Mouse (Mus musculus): ENCODE results near the gene Gm5129. TPM values are rescaled to one million over a fixed set of nuclear protein-coding genes. Genes with fewer than 3 reads are reported as not detected.

Gene Gm5129
- polyA plus RNA-seq, 1 experiment from 2014 or later: not detected

GRCm38 (mm10) chr5:29770935-29771334, 35.2 kb upstream of the Gm5129 start:
- WGBS: 77% methylated on average over 1 of the region's 1 CpGs
- DNase-seq (ENCODE audit: low spot score) (no peak), ATAC-seq (ENCODE audit: low FRiP score) (no peak)

GRCm38 (mm10) chr5:29759318-29759717, 23.6 kb upstream of the Gm5129 start:
- H3K27me3 ChIP-seq (ENCODE audit: control insufficient read depth, insufficient read depth, low read length): no peaks in the 10 kb centered on the region
- H3K4me1 ChIP-seq (replicated peaks; ENCODE audit: control insufficient read depth, insufficient read depth, low read length): no peaks in the 10 kb centered on the region
- H3K27ac ChIP-seq: no peak overlapping the region
- DNase-seq (ENCODE audit: low spot score) (no peak), ATAC-seq (ENCODE audit: low FRiP score) (no peak)
- no peaks in the 10 kb centered on the region for H3K9me3 ChIP-seq (ENCODE audit: control insufficient read depth, low read length)
- H3K4me3 ChIP-seq (replicated peaks; ENCODE audit: low read length): no peak overlapping the region
- no peak overlapping the region for H3K9ac ChIP-seq
- peaks cover 87% of the 10 kb centered on the region for H3K36me3 ChIP-seq (replicated peaks; ENCODE audit: control insufficient read depth, insufficient read depth)
- no peak overlapping the region for H3K4me2 ChIP-seq (replicated peaks)
- 90% methylated on average over 5 of the region's 5 CpGs for WGBS

More at GRCm38 (mm10) chr5:29770935-29771334, 35.2 kb upstream of the Gm5129 start:
- Histone ChIP-seq H3K27me3 (ENCODE audit: control insufficient read depth, insufficient read depth, low read length) (no peaks in the 10 kb centered on the region), H3K4me3 (replicated peaks; ENCODE audit: low read length) (no peak overlapping the region), H3K27ac (no peak overlapping the region), H3K36me3 (replicated peaks; ENCODE audit: control insufficient read depth, insufficient read depth) (peaks cover 46% of the 10 kb centered on the region), H3K4me1 (replicated peaks; ENCODE audit: control insufficient read depth, insufficient read depth, low read length) (no peaks in the 10 kb centered on the region), H3K9me3 (ENCODE audit: control insufficient read depth, low read length) (no peaks in the 10 kb centered on the region), H3K4me2 (replicated peaks) (no peak overlapping the region), H3K9ac (no peak overlapping the region)

- H3K9ac ChIP-seq: no peak overlapping the region
- H3K36me3 ChIP-seq (replicated peaks; ENCODE audit: control insufficient read depth, insufficient read depth): peaks cover 78% of the 10 kb centered on the region
- DNase-seq (ENCODE audit: low spot score): no peak
- H3K9me3 ChIP-seq (ENCODE audit: control insufficient read depth, low read length): no peaks in the 10 kb centered on the region
- no peak for ATAC-seq (ENCODE audit: low FRiP score)
- no peak overlapping the region for H3K27ac ChIP-seq
- H3K4me1 ChIP-seq (replicated peaks; ENCODE audit: control insufficient read depth, insufficient read depth, low read length): no peaks in the 10 kb centered on the region
- no peak overlapping the region for H3K4me3 ChIP-seq (replicated peaks; ENCODE audit: low read length)
- H3K4me2 ChIP-seq (replicated peaks): no peak overlapping the region
- H3K27me3 ChIP-seq (ENCODE audit: control insufficient read depth, insufficient read depth, low read length): no peaks in the 10 kb centered on the region
Measured at GRCm38 (mm10) chr5:29752894-29753293, 17.2 kb upstream of the Gm5129 start.

- H3K36me3 ChIP-seq (replicated peaks; ENCODE audit: control insufficient read depth, insufficient read depth): peaks cover 62% of the 10 kb centered on the region
- H3K4me1 ChIP-seq (replicated peaks; ENCODE audit: control insufficient read depth, insufficient read depth, low read length): no peaks in the 10 kb centered on the region
- H3K4me2 ChIP-seq (replicated peaks): no peak overlapping the region
- DNase-seq (ENCODE audit: low spot score) (no peak), ATAC-seq (ENCODE audit: low FRiP score) (no peak)
- H3K9me3 ChIP-seq (ENCODE audit: control insufficient read depth, low read length): no peaks in the 10 kb centered on the region
- H3K27ac ChIP-seq: no peak overlapping the region
- no peaks in the 10 kb centered on the region for H3K27me3 ChIP-seq (ENCODE audit: control insufficient read depth, insufficient read depth, low read length)
- H3K4me3 ChIP-seq (replicated peaks; ENCODE audit: low read length): no peak overlapping the region
- no peak overlapping the region for H3K9ac ChIP-seq
Measured at GRCm38 (mm10) chr5:29751306-29751705, 15.6 kb upstream of the Gm5129 start.

- no peak overlapping the region for H3K4me3 ChIP-seq (replicated peaks; ENCODE audit: low read length)
- H3K4me1 ChIP-seq (replicated peaks; ENCODE audit: control insufficient read depth, insufficient read depth, low read length): no peaks in the 10 kb centered on the region
- peaks cover 29% of the 10 kb centered on the region for H3K36me3 ChIP-seq (replicated peaks; ENCODE audit: control insufficient read depth, insufficient read depth)
- WGBS: 86% methylated on average over 2 of the region's 2 CpGs
- DNase-seq (ENCODE audit: low spot score) (no peak), ATAC-seq (ENCODE audit: low FRiP score) (no peak)
- H3K9ac ChIP-seq: no peak overlapping the region
- no peak overlapping the region for H3K27ac ChIP-seq
- no peaks in the 10 kb centered on the region for H3K27me3 ChIP-seq (ENCODE audit: control insufficient read depth, insufficient read depth, low read length)
- no peaks in the 10 kb centered on the region for H3K9me3 ChIP-seq (ENCODE audit: control insufficient read depth, low read length)
- H3K4me2 ChIP-seq (replicated peaks): no peak overlapping the region
Measured at GRCm38 (mm10) chr5:29747661-29748060, 11.9 kb upstream of the Gm5129 start.

GRCm38 (mm10) chr5:29741093-29741492, 5.4 kb upstream of the Gm5129 start:
- no peak overlapping the region for H3K9ac ChIP-seq
- no peak for DNase-seq (ENCODE audit: low spot score)
- H3K4me3 ChIP-seq (replicated peaks; ENCODE audit: low read length): no peak overlapping the region
- ATAC-seq (ENCODE audit: low FRiP score): no peak
- no peaks in the 10 kb centered on the region for H3K27me3 ChIP-seq (ENCODE audit: control insufficient read depth, insufficient read depth, low read length)
- WGBS: 87% methylated on average over 4 of the region's 4 CpGs
- no peak overlapping the region for H3K4me2 ChIP-seq (replicated peaks)
- H3K4me1 ChIP-seq (replicated peaks; ENCODE audit: control insufficient read depth, insufficient read depth, low read length): peaks cover 15% of the 10 kb centered on the region
- no peak overlapping the region for H3K27ac ChIP-seq
- H3K36me3 ChIP-seq (replicated peaks; ENCODE audit: control insufficient read depth, insufficient read depth): peaks cover 8% of the 10 kb centered on the region; the same call in 1 of the 2 replicates
- H3K9me3 ChIP-seq (ENCODE audit: control insufficient read depth, low read length): no peaks in the 10 kb centered on the region

- ATAC-seq (ENCODE audit: low FRiP score) (no peak), DNase-seq (ENCODE audit: low spot score) (no peak)
- H3K4me1 ChIP-seq (replicated peaks; ENCODE audit: control insufficient read depth, insufficient read depth, low read length): peaks cover 15% of the 10 kb centered on the region
- peaks cover 8% of the 10 kb centered on the region; the same call in 1 of the 2 replicates for H3K36me3 ChIP-seq (replicated peaks; ENCODE audit: control insufficient read depth, insufficient read depth)
- WGBS: 82% methylated on average over 1 of the region's 1 CpGs
- H3K27me3 ChIP-seq (ENCODE audit: control insufficient read depth, insufficient read depth, low read length): no peaks in the 10 kb centered on the region
- no peak overlapping the region for H3K4me3 ChIP-seq (replicated peaks; ENCODE audit: low read length)
- H3K27ac ChIP-seq: no peak overlapping the region
- no peaks in the 10 kb centered on the region for H3K9me3 ChIP-seq (ENCODE audit: control insufficient read depth, low read length)
- no peak overlapping the region for H3K9ac ChIP-seq
- no peak overlapping the region for H3K4me2 ChIP-seq (replicated peaks)
Measured at GRCm38 (mm10) chr5:29740651-29741050, 4.9 kb upstream of the Gm5129 start.

GRCm38 (mm10) chr5:29738076-29738475, 2.3 kb upstream of the Gm5129 start:
- WGBS: 85% methylated on average over 4 of the region's 4 CpGs
- H3K4me2 ChIP-seq (replicated peaks): no peak overlapping the region
- H3K4me3 ChIP-seq (replicated peaks; ENCODE audit: low read length): no peak overlapping the region
- no peaks in the 10 kb centered on the region for H3K9me3 ChIP-seq (ENCODE audit: control insufficient read depth, low read length)
- no peak for ATAC-seq (ENCODE audit: low FRiP score)
- peaks cover 8% of the 10 kb centered on the region; the same call in 1 of the 2 replicates for H3K36me3 ChIP-seq (replicated peaks; ENCODE audit: control insufficient read depth, insufficient read depth)
- no peak overlapping the region for H3K9ac ChIP-seq
- no peaks in the 10 kb centered on the region for H3K27me3 ChIP-seq (ENCODE audit: control insufficient read depth, insufficient read depth, low read length)
- no peak overlapping the region for H3K27ac ChIP-seq
- no peak for DNase-seq (ENCODE audit: low spot score)
- H3K4me1 ChIP-seq (replicated peaks; ENCODE audit: control insufficient read depth, insufficient read depth, low read length): peaks cover 22% of the 10 kb centered on the region

GRCm38 (mm10) chr5:29737471-29737870, 1.7 kb upstream of the Gm5129 start:
- Histone ChIP-seq H3K36me3 (replicated peaks; ENCODE audit: control insufficient read depth, insufficient read depth) (peaks cover 4% of the 10 kb centered on the region; the same call in 1 of the 2 replicates), H3K4me3 (replicated peaks; ENCODE audit: low read length) (0 out of 2 replicates have a peak overlapping the region, but pooled peaks have one; percentile 89), H3K9me3 (ENCODE audit: control insufficient read depth, low read length) (no peaks in the 10 kb centered on the region), H3K27me3 (ENCODE audit: control insufficient read depth, insufficient read depth, low read length) (no peaks in the 10 kb centered on the region), H3K27ac (no peak overlapping the region), H3K4me1 (replicated peaks; ENCODE audit: control insufficient read depth, insufficient read depth, low read length) (peaks cover 22% of the 10 kb centered on the region), H3K4me2 (replicated peaks) (peak overlapping the region; percentile 91), H3K9ac (no peak overlapping the region)
- WGBS: 92% methylated on average over 5 of the region's 5 CpGs
- no peak for ATAC-seq (ENCODE audit: low FRiP score)
- no peak for DNase-seq (ENCODE audit: low spot score)

GRCm38 (mm10) chr5:29736942-29737341, 1.2 kb upstream of the Gm5129 start:
- 60% methylated on average over 9 of the region's 9 CpGs for WGBS
- Histone ChIP-seq H3K9ac (peak overlapping the region; percentile 86), H3K4me2 (replicated peaks) (peak overlapping the region; percentile 91), H3K4me3 (replicated peaks; ENCODE audit: low read length) (peak overlapping the region; percentile 89), H3K27ac (no peak overlapping the region), H3K9me3 (ENCODE audit: control insufficient read depth, low read length) (no peaks in the 10 kb centered on the region), H3K27me3 (ENCODE audit: control insufficient read depth, insufficient read depth, low read length) (no peaks in the 10 kb centered on the region), H3K36me3 (replicated peaks; ENCODE audit: control insufficient read depth, insufficient read depth) (no peaks in the 10 kb centered on the region; the same call in 1 of the 2 replicates), H3K4me1 (replicated peaks; ENCODE audit: control insufficient read depth, insufficient read depth, low read length) (peaks cover 22% of the 10 kb centered on the region)
- ATAC-seq (ENCODE audit: low FRiP score): no peak
- DNase-seq (ENCODE audit: low spot score): no peak

Measured in hindbrain, embryonic 14.5 days (tissue).